Mouse (Mus musculus) layer of hippocampus, adult 11-12 months (tissue): ENCODE results near the gene Casc4.
"Not testable (repeated sequence)": the region's sequence is repeated elsewhere in the genome, so short reads cannot be mapped to it uniquely, and the experiment has no call there.

ENCODE experiments used
- DNase-seq: peaks from one replicate; pipeline ENCODE4 v3.0.0; 2022; ENCODE audit warnings: low spot score

The Casc4 gene

DNA sequence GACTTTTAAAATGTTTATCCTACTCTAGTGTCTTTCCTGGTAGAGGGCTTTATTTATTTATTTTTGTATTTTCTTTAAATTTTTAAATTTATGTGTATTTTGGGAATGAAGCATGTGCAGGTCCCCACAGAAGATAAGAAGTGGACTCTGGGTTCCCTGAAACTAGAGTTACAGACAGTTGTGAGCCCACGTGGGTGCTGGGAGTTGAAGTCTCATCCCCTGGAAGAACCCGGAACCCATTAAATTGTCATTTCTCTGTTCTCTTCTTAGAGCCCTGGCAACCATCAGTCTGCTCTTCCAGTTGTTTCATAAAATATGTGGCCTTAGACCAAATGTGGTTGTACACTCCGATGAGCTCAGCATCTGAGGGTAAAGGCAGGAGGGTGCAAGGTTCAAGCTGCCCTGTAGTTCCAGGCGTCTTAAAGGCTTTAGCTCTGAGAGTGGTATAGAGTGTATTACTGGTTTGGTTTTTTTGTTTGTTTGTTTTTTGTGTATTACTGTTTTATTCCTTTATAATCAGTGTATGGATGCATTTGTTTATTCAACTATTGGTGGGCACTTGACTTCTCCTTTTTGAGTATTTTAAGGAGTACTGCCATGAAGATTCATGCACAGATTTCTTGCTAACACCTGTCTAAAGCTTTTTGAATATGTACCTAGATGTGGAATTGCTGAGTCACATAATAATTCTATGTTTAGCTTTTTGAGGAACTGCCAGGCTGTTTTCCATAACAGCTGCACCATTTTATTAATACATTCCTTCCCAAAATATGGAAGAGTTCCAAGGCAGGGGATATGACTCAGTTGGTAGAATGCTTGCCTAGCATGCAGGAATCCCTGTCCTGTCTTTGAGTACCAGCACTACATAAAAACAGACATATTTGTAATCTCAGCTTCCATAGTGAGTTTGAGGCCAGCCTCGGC lies 49.5 kb downstream of the Casc4 start:
- peak; percentile 16 for DNase-seq

GRCm38 (mm10) chr2:121937624-121938023 lies 70.9 kb downstream of the Casc4 start:
- not testable (repeated sequence) for DNase-seq

DNA sequence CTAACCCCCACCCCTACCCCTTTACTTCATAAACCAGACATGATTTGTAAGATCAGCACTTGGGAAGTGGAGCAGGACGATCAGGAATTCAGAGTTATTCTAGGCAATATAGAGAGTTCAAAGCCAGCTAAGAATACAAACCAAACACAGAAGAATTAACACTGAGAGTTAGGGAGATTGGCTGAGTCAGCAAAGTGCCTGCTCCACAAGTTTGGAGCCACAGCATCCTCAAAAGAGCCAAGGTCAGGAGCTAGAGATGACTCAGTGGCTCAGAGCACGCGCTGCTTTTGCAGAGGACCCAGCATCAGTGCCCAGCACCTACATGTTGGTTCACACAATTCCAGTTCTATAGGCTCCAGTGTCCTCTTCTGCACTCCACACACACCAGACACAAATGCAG lies 76.6 kb downstream of the Casc4 start:
- DNase-seq: no peak

- no peak for DNase-seq
Observed at GRCm38 (mm10) chr2:121954971-121955656, 88.3 kb downstream of the Casc4 start.

DNA sequence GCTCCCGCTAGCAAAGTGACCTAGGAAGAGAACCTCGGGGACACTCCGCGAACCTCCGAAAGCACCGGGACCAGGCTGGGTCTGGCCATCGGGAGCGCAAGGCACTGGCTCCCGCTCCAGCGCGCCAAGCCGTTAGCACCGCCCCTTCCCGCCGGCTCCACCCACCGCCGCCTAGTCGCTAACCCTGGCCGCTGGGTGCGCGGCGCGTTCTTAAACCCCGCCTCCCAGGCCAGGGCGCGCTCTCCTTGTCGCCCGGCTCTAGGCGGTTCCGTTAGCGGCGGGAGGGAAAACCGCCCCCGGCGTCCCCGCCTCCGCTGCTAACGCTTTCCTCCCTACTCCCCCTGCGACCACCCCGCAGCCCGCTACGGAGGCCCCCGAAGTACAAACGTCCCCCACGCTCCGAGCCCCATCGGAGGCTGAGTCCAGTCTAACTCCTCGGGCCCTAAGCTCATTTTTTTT lies 89.0 kb downstream of the Casc4 start, which contains the start of the genes Ctdspl2 and Mageb3:
TSS of gene Ctdspl2 (plus strand) at position 237 of the 459 bp plus-strand sequence.
TSS of gene Mageb3 (minus strand) at position 328 of the 459 bp plus-strand sequence.
- DNase-seq: peak; percentile 94

DNA sequence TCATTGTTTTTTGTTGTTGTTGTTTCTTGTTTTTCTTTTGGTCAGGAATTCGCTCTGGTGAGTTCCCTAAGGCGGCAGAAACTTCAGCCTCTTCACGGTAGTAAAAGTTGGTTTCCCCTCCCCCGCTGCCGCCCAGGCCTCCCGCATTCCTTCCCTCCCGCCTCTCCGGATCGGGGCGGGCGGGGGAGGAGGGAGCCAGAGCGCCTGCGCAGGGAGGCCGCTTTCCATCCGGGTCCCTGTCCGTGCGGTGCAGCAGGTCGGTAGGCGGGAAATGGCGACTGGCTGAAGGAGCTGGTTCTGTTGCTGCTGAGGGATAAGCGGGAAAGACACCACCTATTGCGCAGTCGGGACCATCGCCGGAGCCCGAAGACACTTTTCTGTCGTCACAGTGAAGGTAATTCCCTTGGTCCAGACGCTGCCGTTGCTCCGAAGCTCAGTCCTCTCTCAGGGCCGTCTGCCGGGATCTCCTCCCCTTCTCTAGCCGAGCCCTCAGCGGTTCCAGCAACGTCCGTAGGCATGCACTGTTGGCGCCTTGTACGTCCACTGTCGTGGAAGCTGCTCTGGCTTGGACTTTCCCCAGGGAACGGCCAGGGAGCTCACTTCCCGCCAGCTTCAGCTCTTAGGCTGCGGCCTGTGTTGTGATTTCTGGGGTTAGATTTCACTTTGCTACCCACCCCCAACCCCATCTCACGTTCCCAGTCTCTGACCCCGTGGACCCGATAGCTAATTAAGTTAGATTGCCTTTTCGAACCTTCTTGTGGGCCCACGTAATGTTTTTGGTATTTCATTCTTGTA lies 89.7 kb downstream of the Casc4 start:
- DNase-seq: peak; percentile 94

GRCm38 (mm10) chr2:121957216-121957792 lies 90.5 kb downstream of the Casc4 start:
- no peak for DNase-seq
